Mouse (Mus musculus) brain, embryonic 14.5 days (tissue): ENCODE measurements around the gene Gna11. TPM values are rescaled to one million over a fixed set of nuclear protein-coding genes. Genes with fewer than 3 reads are reported as not detected.

Source experiments
- DNase-seq: peaks from one replicate; pipeline ENCODE4 v3.0.0-alpha.2; 2011; ENCODE audit warnings: low read depth
- CTCF ChIP-seq: fragments of 200-500 bp; IDR thresholded peaks from 2 replicates; pipeline ENCODE4 v1.5.1; 2012; ENCODE audit warnings: inconsistent platforms, mild to moderate bottlenecking, moderate library complexity, borderline replicate concordance; ENCODE audit not compliant: insufficient read depth, insufficient read length; ENCODE audit errors: extremely low read depth
- POLR2A ChIP-seq: fragments of 200-500 bp; IDR thresholded peaks from 2 replicates; pipeline ENCODE4 v1.6.1; 2012; ENCODE audit warnings: mild to moderate bottlenecking, inconsistent platforms, borderline replicate concordance; ENCODE audit not compliant: poor library complexity, insufficient read depth, insufficient read length, severe bottlenecking; ENCODE audit errors: extremely low read depth
- polyA plus RNA-seq: library from polyadenylated mRNA; depleted of rRNA; stranded (reverse); fragments of >200 nt; gene quantifications from 2 replicates; pipeline ENCODE4 v1.2.3, GENCODE M21; 2012

Gene Gna11
- polyA plus RNA-seq, 1 experiment: 110 TPM

GRCm38 (mm10) chr10:81553232-81553631 lies 8.2 kb upstream of the Gna11 start:
- no peak for TF ChIP-seq POLR2A
- TF ChIP-seq CTCF: peak; percentile 55
- no peak for DNase-seq

GRCm38 (mm10) chr10:81551597-81552102 lies 6.7 kb upstream of the Gna11 start:
- TF ChIP-seq POLR2A (no peak), CTCF (peak; percentile 86)
- peak; percentile 93 for DNase-seq

DNA sequence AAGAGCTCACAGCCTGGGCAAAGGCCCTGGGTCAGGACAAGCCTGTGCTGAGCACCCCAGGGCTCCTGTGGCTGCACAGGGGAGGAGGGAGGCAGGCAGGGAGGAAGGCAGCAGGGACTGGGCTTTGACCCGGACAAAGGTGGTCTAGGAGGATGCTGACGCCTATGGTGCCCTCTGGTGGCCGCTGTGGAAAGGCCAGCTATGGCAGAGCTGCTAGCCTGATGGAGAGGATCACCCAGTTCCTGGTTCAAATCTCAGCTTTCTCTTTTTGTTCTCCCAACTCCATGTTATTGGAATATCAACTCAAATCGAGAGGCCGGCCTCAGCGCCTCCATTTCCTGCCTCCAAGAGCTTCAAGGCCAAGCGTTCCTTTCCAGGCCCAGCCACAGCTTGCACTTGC lies 5.3 kb upstream of the Gna11 start:
- peak; percentile 51 for DNase-seq
- peak; percentile 82 for TF ChIP-seq CTCF
- no peak for TF ChIP-seq POLR2A

- TF ChIP-seq POLR2A: no peak
- no peak for DNase-seq
Measured at GRCm38 (mm10) chr10:81548944-81549343, 4.0 kb upstream of the Gna11 start.

DNA sequence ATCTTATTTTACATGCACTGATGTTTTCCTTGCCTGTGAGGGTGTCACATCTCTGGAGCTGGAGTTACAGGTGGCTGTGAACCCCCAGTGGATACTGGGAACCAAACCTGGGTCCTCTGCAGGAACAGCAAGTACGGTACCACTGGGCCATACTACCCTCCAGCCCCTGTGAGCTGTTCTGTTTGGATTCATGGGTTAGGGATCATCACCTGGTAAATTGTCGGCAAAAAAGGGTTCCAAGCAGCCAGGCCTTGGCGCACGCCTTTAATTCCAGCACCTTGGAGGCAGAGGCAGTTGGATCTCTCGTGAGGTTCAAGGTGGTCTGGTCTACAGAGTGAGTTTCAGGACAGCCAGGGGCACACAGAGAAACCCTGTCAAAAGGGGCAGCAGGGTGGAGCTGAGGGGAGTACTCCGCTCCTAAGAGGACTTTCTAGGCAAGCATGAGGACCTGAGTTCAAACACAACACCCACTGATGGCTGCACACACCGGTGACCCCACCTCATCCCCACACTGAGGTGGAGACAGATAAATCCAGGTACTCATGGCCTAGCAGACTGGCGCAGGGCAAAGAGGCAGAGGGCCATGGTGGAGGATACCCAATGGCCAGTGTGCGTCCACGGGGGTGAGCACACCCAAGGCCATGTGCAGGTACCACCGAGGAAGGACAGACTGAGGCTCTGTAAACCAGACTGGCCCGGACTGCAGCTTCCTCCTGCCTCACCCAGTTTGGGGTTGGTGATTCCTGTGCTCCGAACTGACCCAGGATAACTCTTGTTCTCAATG lies 2.0 kb upstream of the Gna11 start:
- no peak for TF ChIP-seq CTCF
- TF ChIP-seq POLR2A: no peak
- no peak for DNase-seq

DNA sequence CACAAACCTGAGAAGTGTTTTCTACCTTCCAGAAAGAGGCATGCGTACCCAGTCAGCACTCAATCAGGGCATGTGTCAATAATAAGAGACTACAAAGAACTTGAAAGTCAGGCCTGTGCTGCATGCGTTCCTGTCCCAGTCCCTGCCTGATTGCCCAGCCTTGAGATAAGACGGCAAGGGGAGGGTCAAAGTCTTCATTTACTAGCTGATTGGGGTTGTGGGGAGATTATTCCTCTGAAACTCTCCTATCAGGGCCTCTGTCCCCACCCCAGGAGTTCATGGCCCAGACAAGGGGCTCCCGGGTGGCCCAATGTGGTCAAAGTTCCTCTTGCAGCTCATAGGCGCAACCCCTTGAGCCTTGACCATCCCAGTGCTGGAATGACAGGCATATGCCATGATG lies 1.3 kb upstream of the Gna11 start:
- TF ChIP-seq POLR2A (no peak), CTCF (no peak)
- DNase-seq: no peak

- peak; percentile 82 for TF ChIP-seq POLR2A
- no peak for TF ChIP-seq CTCF
- DNase-seq: no peak
Measured at GRCm38 (mm10) chr10:81544296-81545160, 462 bp downstream of the Gna11 start.

DNA sequence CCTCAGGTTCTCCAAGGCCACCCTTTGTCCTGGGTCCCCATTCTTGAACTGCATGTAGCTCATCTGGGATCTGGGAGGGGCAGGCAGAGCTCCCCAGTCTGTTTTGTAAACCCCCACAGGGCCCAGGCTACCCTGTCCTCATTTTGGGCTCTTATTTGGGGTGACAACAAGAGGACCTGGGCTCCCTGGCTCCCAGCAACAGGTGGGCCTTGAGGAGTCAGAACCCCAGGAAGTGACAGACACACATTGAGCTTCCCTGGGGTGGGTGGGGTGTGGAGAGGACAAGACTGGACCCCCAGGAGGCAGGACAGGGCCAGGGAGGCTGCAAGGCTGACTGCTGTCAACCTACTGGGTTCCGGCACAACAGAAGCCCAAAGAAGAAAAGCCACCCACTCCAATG lies 1.4 kb downstream of the Gna11 start:
- no peak for TF ChIP-seq POLR2A
- TF ChIP-seq CTCF: no peak
- DNase-seq: no peak

- no peak for DNase-seq
- TF ChIP-seq CTCF (no peak), POLR2A (no peak)
Measured at GRCm38 (mm10) chr10:81542727-81543460, 2.1 kb downstream of the Gna11 start.

- DNase-seq: no peak
- TF ChIP-seq CTCF: no peak
- TF ChIP-seq POLR2A: no peak
Measured at GRCm38 (mm10) chr10:81541803-81542202, 3.2 kb downstream of the Gna11 start.

DNA sequence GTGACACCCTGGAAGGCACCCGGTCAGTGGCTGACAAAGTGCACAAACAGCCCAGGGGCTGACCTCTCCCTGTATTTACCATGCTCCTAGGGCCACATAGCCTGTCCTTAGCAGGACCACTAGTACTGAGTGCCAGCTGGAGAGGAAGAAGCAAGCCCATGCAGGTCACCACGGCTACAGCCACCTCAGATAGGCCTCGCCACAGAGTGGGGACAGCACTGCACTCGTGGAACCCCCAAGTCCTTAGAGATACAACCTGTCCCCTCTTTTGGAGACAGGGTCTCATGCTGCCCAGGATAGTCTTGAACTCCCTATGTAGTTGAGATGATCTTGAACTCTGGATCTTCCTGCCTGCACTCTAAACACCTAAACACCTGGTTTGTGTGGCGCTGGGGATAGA lies 3.6 kb downstream of the Gna11 start:
- no peak for TF ChIP-seq CTCF
- TF ChIP-seq POLR2A: no peak
- no peak for DNase-seq
